Mouse (Mus musculus) lung, embryonic 15.5 days (tissue): ENCODE data around the gene Ptcd2. TPM values are rescaled to one million over a fixed set of nuclear protein-coding genes. Genes with fewer than 3 reads are reported as not detected.

Experiments
- ATAC-seq: fragments of 200-750 bp; cut with Nextera tagmentation; 2 replicates; pipeline ENCODE4 v1.8.0; 2017; ENCODE audit warnings: moderate number of reproducible peaks, borderline replicate concordance; ENCODE audit not compliant: low FRiP score, low TSS enrichment; ENCODE audit errors: extremely low read depth
- H3K27ac ChIP-seq: fragments of 300-500 bp; sonication (generic); 2 replicates; pipeline ENCODE4 v1.5.1; 2015; ENCODE audit warnings: moderate library complexity, mild to moderate bottlenecking, inconsistent platforms
- H3K27me3 ChIP-seq: fragments of 300-500 bp; sonication (generic); 2 replicates; pipeline ENCODE4 v1.6.1; 2015; ENCODE audit warnings: inconsistent platforms
- H3K36me3 ChIP-seq: fragments of 300-500 bp; sonication (generic); 2 replicates; pipeline ENCODE4 v1.6.1; 2015; ENCODE audit warnings: inconsistent platforms
- H3K4me1 ChIP-seq: fragments of 300-500 bp; sonication (generic); 2 replicates; pipeline ENCODE4 v1.6.1; 2015; ENCODE audit warnings: inconsistent platforms
- H3K4me2 ChIP-seq: fragments of 300-500 bp; sonication (generic); 2 replicates; pipeline ENCODE4 v1.6.1; 2015; ENCODE audit warnings: inconsistent platforms, mild to moderate bottlenecking, moderate library complexity
- H3K4me3 ChIP-seq: fragments of 300-500 bp; sonication (generic); 2 replicates; pipeline ENCODE4 v1.5.1; 2015; ENCODE audit warnings: mild to moderate bottlenecking, inconsistent platforms
- H3K9ac ChIP-seq: fragments of 300-500 bp; sonication (generic); 2 replicates; pipeline ENCODE4 v1.6.1; 2015; ENCODE audit warnings: inconsistent platforms
- H3K9me3 ChIP-seq: fragments of 300-500 bp; sonication (generic); 2 replicates; pipeline ENCODE4 v1.6.1; 2016; ENCODE audit warnings: inconsistent platforms
- WGBS: fragments of 180-500 bp; shearing (Covaris S2); methylation state at CpG from one replicate; pipeline ENCODE4 v1.1.7; 2015; 5-methylcytosine and 5-hydroxymethylcytosine counted together
- polyA plus RNA-seq: library from polyadenylated mRNA; unstranded; fragments of >200 nt; fragmentation: Nextera tagmentation; extraction: Ambion mirVana; gene quantifications from 2 replicates; pipeline ENCODE4 v1.2.1, GENCODE M21; 2015

Ptcd2 gene
- polyA plus RNA-seq, 1 experiment from 2014 or later: 45.3 TPM

GRCm38 (mm10) chr13:99374191-99374590, 29.7 kb upstream of the Ptcd2 start:
- H3K36me3 ChIP-seq: no peaks in the 10 kb centered on the region
- no peak overlapping the region for H3K4me2 ChIP-seq
- no peaks in the 10 kb centered on the region for H3K9me3 ChIP-seq
- no peak overlapping the region for H3K27ac ChIP-seq
- whole genome bisulfite sequencing: 64% methylated on average over 4 of the region's 4 CpGs
- H3K9ac ChIP-seq: no peak overlapping the region
- H3K27me3 ChIP-seq: no peaks in the 10 kb centered on the region
- no peaks in the 10 kb centered on the region for H3K4me1 ChIP-seq
- ATAC-seq: no peak
- no peak overlapping the region for H3K4me3 ChIP-seq

- Histone ChIP-seq H3K4me1 (no peaks in the 10 kb centered on the region), H3K27ac (no peak overlapping the region), H3K27me3 (no peaks in the 10 kb centered on the region), H3K9me3 (no peaks in the 10 kb centered on the region), H3K4me3 (no peak overlapping the region), H3K36me3 (no peaks in the 10 kb centered on the region), H3K4me2 (no peak overlapping the region), H3K9ac (no peak overlapping the region)
- no peak for ATAC-seq
- 77% methylated on average over 7 of the region's 7 CpGs for WGBS
Measured at GRCm38 (mm10) chr13:99373684-99374083, 29.2 kb upstream of the Ptcd2 start.

- H3K4me3 ChIP-seq: no peak overlapping the region
- H3K9ac ChIP-seq: no peak overlapping the region
- H3K4me2 ChIP-seq: no peak overlapping the region
- peaks cover 12% of the 10 kb centered on the region for H3K36me3 ChIP-seq
- H3K9me3 ChIP-seq: no peaks in the 10 kb centered on the region
- 94% methylated on average over 5 of the region's 5 CpGs for whole genome bisulfite sequencing
- no peak for ATAC-seq
- no peaks in the 10 kb centered on the region for H3K27me3 ChIP-seq
- H3K4me1 ChIP-seq: no peaks in the 10 kb centered on the region
- no peak overlapping the region for H3K27ac ChIP-seq
Measured at GRCm38 (mm10) chr13:99371285-99371684, 26.8 kb upstream of the Ptcd2 start.

GRCm38 (mm10) chr13:99369103-99369502, 24.6 kb upstream of the Ptcd2 start:
- Histone ChIP-seq H3K9ac (no peak overlapping the region), H3K27me3 (no peaks in the 10 kb centered on the region), H3K9me3 (no peaks in the 10 kb centered on the region), H3K36me3 (peaks cover 22% of the 10 kb centered on the region), H3K4me2 (no peak overlapping the region), H3K4me3 (no peak overlapping the region), H3K4me1 (no peaks in the 10 kb centered on the region), H3K27ac (no peak overlapping the region)
- no peak for ATAC-seq
- WGBS: 55% methylated on average over 12 of the region's 12 CpGs

- Histone ChIP-seq H3K4me1 (no peaks in the 10 kb centered on the region), H3K36me3 (peaks cover 29% of the 10 kb centered on the region), H3K4me2 (no peak overlapping the region), H3K4me3 (no peak overlapping the region), H3K9me3 (no peaks in the 10 kb centered on the region), H3K27ac (no peak overlapping the region), H3K27me3 (no peaks in the 10 kb centered on the region), H3K9ac (no peak overlapping the region)
- WGBS: 86% methylated on average over 12 of the region's 12 CpGs
- no peak for ATAC-seq
Measured at GRCm38 (mm10) chr13:99367554-99368174, 23.2 kb upstream of the Ptcd2 start.

GRCm38 (mm10) chr13:99366422-99367175, 22.1 kb upstream of the Ptcd2 start:
- H3K4me3 ChIP-seq: no peak overlapping the region
- no peak overlapping the region for H3K9ac ChIP-seq
- H3K4me1 ChIP-seq: no peaks in the 10 kb centered on the region
- H3K4me2 ChIP-seq: no peak overlapping the region
- no peaks in the 10 kb centered on the region for H3K9me3 ChIP-seq
- no peaks in the 10 kb centered on the region for H3K27me3 ChIP-seq
- no peak overlapping the region for H3K27ac ChIP-seq
- ATAC-seq: no peak
- H3K36me3 ChIP-seq: peaks cover 30% of the 10 kb centered on the region
- WGBS: 87% methylated on average over 5 of the region's 5 CpGs

- Histone ChIP-seq H3K27ac (no peak overlapping the region), H3K4me1 (no peaks in the 10 kb centered on the region), H3K27me3 (no peaks in the 10 kb centered on the region), H3K36me3 (peaks cover 34% of the 10 kb centered on the region), H3K4me3 (no peak overlapping the region), H3K9me3 (no peaks in the 10 kb centered on the region), H3K9ac (no peak overlapping the region), H3K4me2 (no peak overlapping the region)
- 73% methylated on average over 4 of the region's 4 CpGs for WGBS
- ATAC-seq: no peak
Measured at GRCm38 (mm10) chr13:99363866-99364265, 19.4 kb upstream of the Ptcd2 start.

- Histone ChIP-seq H3K9me3 (no peaks in the 10 kb centered on the region), H3K4me3 (no peak overlapping the region), H3K27me3 (no peaks in the 10 kb centered on the region), H3K9ac (no peak overlapping the region), H3K36me3 (peaks cover 13% of the 10 kb centered on the region), H3K27ac (no peak overlapping the region), H3K4me1 (0 out of 2 replicates have a peak, but pooled peaks cover under 1% of the 10 kb centered on the region), H3K4me2 (no peak overlapping the region)
- ATAC-seq: no peak
- WGBS: 72% methylated on average over 14 of the region's 14 CpGs
Measured at GRCm38 (mm10) chr13:99358921-99359320, 14.4 kb upstream of the Ptcd2 start.

GRCm38 (mm10) chr13:99356428-99357265, 12.1 kb upstream of the Ptcd2 start:
- Histone ChIP-seq H3K9me3 (no peaks in the 10 kb centered on the region), H3K4me2 (no peak overlapping the region), H3K9ac (no peak overlapping the region), H3K27ac (no peak overlapping the region), H3K4me1 (0 out of 2 replicates have a peak, but pooled peaks cover 4% of the 10 kb centered on the region), H3K4me3 (no peak overlapping the region), H3K27me3 (no peaks in the 10 kb centered on the region), H3K36me3 (peaks cover 6% of the 10 kb centered on the region)
- WGBS: 45% methylated on average over 9 of the region's 9 CpGs
- ATAC-seq: no peak

- Histone ChIP-seq H3K4me3 (no peak overlapping the region), H3K9ac (no peak overlapping the region), H3K27me3 (no peaks in the 10 kb centered on the region), H3K36me3 (peaks cover 12% of the 10 kb centered on the region), H3K4me1 (0 out of 2 replicates have a peak, but pooled peaks cover 4% of the 10 kb centered on the region), H3K9me3 (no peaks in the 10 kb centered on the region), H3K4me2 (no peak overlapping the region), H3K27ac (no peak overlapping the region)
- 49% methylated on average over 7 of the region's 7 CpGs for WGBS
- ATAC-seq: no peak
Measured at GRCm38 (mm10) chr13:99355861-99356260, 11.4 kb upstream of the Ptcd2 start.

- Histone ChIP-seq H3K9me3 (no peaks in the 10 kb centered on the region), H3K4me1 (0 out of 2 replicates have a peak, but pooled peaks cover 4% of the 10 kb centered on the region), H3K4me2 (no peak overlapping the region), H3K9ac (no peak overlapping the region), H3K27ac (no peak overlapping the region), H3K4me3 (no peak overlapping the region), H3K27me3 (no peaks in the 10 kb centered on the region), H3K36me3 (peaks cover 14% of the 10 kb centered on the region; the same call in 1 of the 2 replicates)
- WGBS: 83% methylated on average over 6 of the region's 6 CpGs
- no peak for ATAC-seq
Measured at GRCm38 (mm10) chr13:99355072-99355471, 10.6 kb upstream of the Ptcd2 start.
